Mouse (Mus musculus) liver, postnatal 0 days (tissue): ENCODE measurements around the gene Ppp1r14b. TPM values are rescaled to one million over a fixed set of nuclear protein-coding genes. Genes with fewer than 3 reads are reported as not detected.
A peak's percentile ranks its signal among the peaks of the same experiment; 100 is the strongest.

Experiments used
- ATAC-seq: fragments of 200-750 bp; cut with Nextera tagmentation; 2 replicates; pipeline ENCODE4 v1.8.0; 2017; ENCODE audit warnings: mild to moderate bottlenecking, moderate library complexity
- DNase-seq: peaks from one replicate; pipeline ENCODE4 v3.0.0-alpha.2; 2016
- H3K27ac ChIP-seq: fragments of 300-500 bp; sonication (generic); 2 replicates; pipeline ENCODE4 v1.5.1; 2014; ENCODE audit warnings: antibody characterized with exemption, moderate library complexity, mild to moderate bottlenecking, low read depth
- H3K27me3 ChIP-seq: fragments of 300-500 bp; sonication (generic); 2 replicates; pipeline ENCODE4 v1.6.1; 2014; ENCODE audit warnings: low read length, control low read depth, mixed read lengths; ENCODE audit not compliant: insufficient read depth
- H3K36me3 ChIP-seq: fragments of 300-500 bp; sonication (generic); replicated peaks from 2 replicates; pipeline ENCODE4 v1.6.1; 2014; ENCODE audit warnings: mild to moderate bottlenecking, control low read depth, low read length, moderate library complexity, mixed read lengths; ENCODE audit not compliant: insufficient read depth
- H3K4me1 ChIP-seq: fragments of 300-500 bp; sonication (generic); 2 replicates; pipeline ENCODE4 v1.6.1; 2014; ENCODE audit warnings: antibody characterized with exemption, mild to moderate bottlenecking, control low read depth; ENCODE audit not compliant: insufficient read depth
- H3K4me2 ChIP-seq: fragments of 300-500 bp; sonication (generic); 2 replicates; pipeline ENCODE4 v1.6.1; 2014; ENCODE audit warnings: low read depth, mild to moderate bottlenecking, low read length, moderate library complexity, mixed read lengths
- H3K4me3 ChIP-seq: fragments of 300-500 bp; sonication (generic); 2 replicates; pipeline ENCODE4 v1.5.1; 2014; ENCODE audit warnings: low read depth, low read length
- H3K9ac ChIP-seq: fragments of 300-500 bp; sonication (generic); replicated peaks from 2 replicates; pipeline ENCODE4 v1.6.1; 2014; ENCODE audit warnings: mild to moderate bottlenecking, moderate library complexity
- H3K9me3 ChIP-seq: fragments of 300-500 bp; sonication (generic); 2 replicates; pipeline ENCODE4 v1.6.1; 2016; ENCODE audit warnings: mild to moderate bottlenecking, control low read depth, low read length, mixed read lengths
- CTCF ChIP-seq: sonication (generic); IDR thresholded peaks from 2 replicates; pipeline ENCODE4 v1.5.1; 2016; ENCODE audit warnings: antibody characterized with exemption, low read depth
- EP300 ChIP-seq: IDR thresholded peaks from 2 replicates; pipeline ENCODE4 v1.6.1; 2016; ENCODE audit warnings: antibody characterized with exemption, low read depth, mild to moderate bottlenecking
- WGBS: fragments of 180-500 bp; shearing (Covaris S2); extraction: QIAGEN DNeasy Blood & Tissue Kit; methylation state at CpG from one replicate; pipeline ENCODE4 v1.1.7; 2014; ENCODE audit not compliant: insufficient replicate concordance; 5-methylcytosine and 5-hydroxymethylcytosine counted together
- polyA plus RNA-seq: library from polyadenylated mRNA; unstranded; fragments of >200 nt; fragmentation: Nextera tagmentation; extraction: Ambion mirVana; gene quantifications from 2 replicates; pipeline ENCODE4 v1.2.1, GENCODE M21; 2015

Ppp1r14b gene
- polyA plus RNA-seq, 1 experiment from 2014 or later = 48.3 TPM

- Histone ChIP-seq H3K27me3 (no peaks in the 10 kb centered on the region), H3K4me1 (peaks cover 34% of the 10 kb centered on the region), H3K9me3 (no peaks in the 10 kb centered on the region), H3K4me3 (peak within 1 kb of the TSS; percentile 63), H3K27ac (peak within 1 kb of the TSS; percentile 84), H3K36me3 (peaks cover 26% of the 10 kb centered on the region), H3K4me2 (peak within 1 kb of the TSS; percentile 95), H3K9ac (peak within 1 kb of the TSS; percentile 79)
- no peak for TF ChIP-seq EP300
- TF ChIP-seq CTCF = no peak
- ATAC-seq = peak; percentile 71
- peak; percentile 89 for DNase-seq
- WGBS = under 1% methylated on average over 24 of the region's 24 CpGs
Observed at GRCm38 (mm10) chr19:6996006-6996405, 21.2 kb downstream of the Ppp1r14b start, which contains the start of the genes Nudt22 and Trpt1. Gene Nudt22 (minus strand): TSS chr19:6996117. Gene Trpt1 (plus strand): TSS chr19:6996131.

GRCm38 (mm10) chr19:6997721-6998290, 23.0 kb downstream of the Ppp1r14b start:
- TF ChIP-seq EP300 (no peak), CTCF (no peak)
- no peaks in the 10 kb centered on the region for H3K27me3 ChIP-seq
- WGBS = 80% methylated on average over 9 of the region's 9 CpGs
- H3K4me2 ChIP-seq = no peak overlapping the region
- H3K9me3 ChIP-seq = no peaks in the 10 kb centered on the region
- H3K27ac ChIP-seq = no peak overlapping the region
- ATAC-seq (no peak), DNase-seq (no peak)
- H3K4me3 ChIP-seq = no peak overlapping the region
- no peak overlapping the region for H3K9ac ChIP-seq
- peaks cover 38% of the 10 kb centered on the region for H3K36me3 ChIP-seq
- H3K4me1 ChIP-seq = peaks cover 25% of the 10 kb centered on the region

- Histone ChIP-seq H3K4me3 (no peak overlapping the region), H3K4me2 (no peak overlapping the region), H3K4me1 (peaks cover 19% of the 10 kb centered on the region), H3K36me3 (peaks cover 48% of the 10 kb centered on the region), H3K9ac (no peak overlapping the region), H3K27me3 (no peaks in the 10 kb centered on the region), H3K27ac (no peak overlapping the region), H3K9me3 (no peaks in the 10 kb centered on the region)
- ATAC-seq (no peak), DNase-seq (no peak)
- WGBS = 88% methylated on average over 17 of the region's 19 CpGs
- TF ChIP-seq CTCF = no peak
- no peak for TF ChIP-seq EP300
Observed at GRCm38 (mm10) chr19:6999360-7000063, 24.7 kb downstream of the Ppp1r14b start.

GRCm38 (mm10) chr19:7006892-7007593, 32.3 kb downstream of the Ppp1r14b start:
- DNase-seq (no peak), ATAC-seq (no peak)
- Histone ChIP-seq H3K4me2 (no peak overlapping the region), H3K9ac (no peak overlapping the region), H3K4me3 (no peak overlapping the region), H3K9me3 (no peaks in the 10 kb centered on the region), H3K27ac (no peak overlapping the region), H3K27me3 (no peaks in the 10 kb centered on the region), H3K4me1 (no peaks in the 10 kb centered on the region), H3K36me3 (peaks cover 23% of the 10 kb centered on the region)
- WGBS = 81% methylated on average over 9 of the region's 9 CpGs
- no peak for TF ChIP-seq CTCF
- no peak for TF ChIP-seq EP300

GRCm38 (mm10) chr19:7012426-7012825, 37.7 kb downstream of the Ppp1r14b start:
- H3K9ac ChIP-seq = no peak overlapping the region
- H3K4me2 ChIP-seq = no peak overlapping the region
- no peak for TF ChIP-seq CTCF
- no peak for TF ChIP-seq EP300
- 61% methylated on average over 4 of the region's 4 CpGs for WGBS
- no peak overlapping the region for H3K4me3 ChIP-seq
- no peak overlapping the region for H3K27ac ChIP-seq
- no peaks in the 10 kb centered on the region for H3K27me3 ChIP-seq
- no peaks in the 10 kb centered on the region for H3K9me3 ChIP-seq
- DNase-seq (no peak), ATAC-seq (no peak; the same call in 1 of the 2 replicates)
- peaks cover 4% of the 10 kb centered on the region for H3K4me1 ChIP-seq
- H3K36me3 ChIP-seq = peaks cover 36% of the 10 kb centered on the region

- H3K4me1 ChIP-seq = peaks cover 6% of the 10 kb centered on the region
- no peaks in the 10 kb centered on the region for H3K27me3 ChIP-seq
- WGBS = 92% methylated on average over 8 of the region's 9 CpGs
- DNase-seq (no peak), ATAC-seq (no peak)
- no peaks in the 10 kb centered on the region for H3K9me3 ChIP-seq
- no peak overlapping the region for H3K27ac ChIP-seq
- H3K4me3 ChIP-seq = no peak overlapping the region
- H3K9ac ChIP-seq = no peak overlapping the region
- H3K36me3 ChIP-seq = peaks cover 33% of the 10 kb centered on the region
- H3K4me2 ChIP-seq = no peak overlapping the region
- no peak for TF ChIP-seq CTCF
- no peak for TF ChIP-seq EP300
Observed at GRCm38 (mm10) chr19:7013984-7014383, 39.2 kb downstream of the Ppp1r14b start.
